Mouse (Mus musculus) forebrain, embryonic 11.5 days (tissue): ENCODE measurements around the gene Slc25a43. TPM values are rescaled to one million over a fixed set of nuclear protein-coding genes. Genes with fewer than 3 reads are reported as not detected.

Source experiments
- ATAC-seq: fragments of 200-750 bp; cut with Nextera tagmentation; replicated peaks from 2 replicates; pipeline ENCODE4 v1.8.0; 2017; ENCODE audit warnings: moderate TSS enrichment; ENCODE audit not compliant: low FRiP score
- DNase-seq: peaks from one replicate; pipeline ENCODE4 v3.0.0-alpha.2; 2017; ENCODE audit warnings: low spot score
- H3K27ac ChIP-seq: fragments of 300-500 bp; sonication (generic); 2 replicates; pipeline ENCODE4 v1.5.1; 2014; ENCODE audit warnings: low read depth, low read length
- H3K27me3 ChIP-seq: fragments of 300-500 bp; sonication (generic); 2 replicates; pipeline ENCODE4 v1.6.1; 2014; ENCODE audit warnings: mild to moderate bottlenecking, low read length, mixed read lengths; ENCODE audit not compliant: control insufficient read depth, insufficient read depth
- H3K36me3 ChIP-seq: fragments of 300-500 bp; sonication (generic); 2 replicates; pipeline ENCODE4 v1.6.1; 2014; ENCODE audit warnings: mild to moderate bottlenecking, low read length, moderate library complexity, mixed read lengths; ENCODE audit not compliant: control insufficient read depth, insufficient read depth
- H3K4me1 ChIP-seq: fragments of 300-500 bp; sonication (generic); replicated peaks from 2 replicates; pipeline ENCODE4 v1.6.1; 2014; ENCODE audit warnings: low read length, mixed read lengths; ENCODE audit not compliant: control insufficient read depth, insufficient read depth
- H3K4me2 ChIP-seq: fragments of 300-500 bp; sonication (generic); 2 replicates; pipeline ENCODE4 v1.6.1; 2014; ENCODE audit warnings: low read depth, mild to moderate bottlenecking, low read length, moderate library complexity, mixed read lengths; ENCODE audit not compliant: severe bottlenecking
- H3K4me3 ChIP-seq: fragments of 300-500 bp; sonication (generic); 2 replicates; pipeline ENCODE4 v1.5.1; 2014; ENCODE audit warnings: low read depth, low read length
- H3K9ac ChIP-seq: fragments of 300-500 bp; sonication (generic); 2 replicates; pipeline ENCODE4 v1.6.1; 2014; ENCODE audit warnings: low read length
- H3K9me3 ChIP-seq: fragments of 300-500 bp; sonication (generic); 2 replicates; pipeline ENCODE4 v1.6.1; 2016; ENCODE audit warnings: low read length, mixed read lengths; ENCODE audit not compliant: control insufficient read depth
- WGBS: fragments of 180-500 bp; shearing (Covaris S2); extraction: QIAGEN DNeasy Blood & Tissue Kit; methylation state at CpG from one replicate; pipeline ENCODE4 v1.1.7; 2014; 5-methylcytosine and 5-hydroxymethylcytosine counted together
- polyA plus RNA-seq: library from polyadenylated mRNA; unstranded; fragments of >200 nt; fragmentation: Nextera tagmentation; extraction: Ambion mirVana; gene quantifications from 2 replicates; pipeline ENCODE4 v1.2.1, GENCODE M21; 2014

The Slc25a43 gene
- polyA plus RNA-seq, 1 experiment from 2014 or later = 0.68 TPM

GRCm38 (mm10) chrX:36763298-36763933, 20.0 kb downstream of the Slc25a43 start:
- H3K4me2 ChIP-seq = peak overlapping the region; percentile 26; the same call in 1 of the 2 replicates
- 31% methylated on average over 11 of the region's 11 CpGs for WGBS
- H3K36me3 ChIP-seq = no peaks in the 10 kb centered on the region
- H3K4me3 ChIP-seq = no peak overlapping the region
- H3K9ac ChIP-seq = no peak overlapping the region
- ATAC-seq (peak; percentile 85), DNase-seq (peak; percentile 52)
- H3K27ac ChIP-seq = peak overlapping the region; percentile 88
- H3K4me1 ChIP-seq = peaks cover 4% of the 10 kb centered on the region; the same call in 1 of the 2 replicates
- H3K9me3 ChIP-seq = no peaks in the 10 kb centered on the region
- no peaks in the 10 kb centered on the region for H3K27me3 ChIP-seq

GRCm38 (mm10) chrX:36763934-36764317, 20.5 kb downstream of the Slc25a43 start:
- H3K36me3 ChIP-seq = no peaks in the 10 kb centered on the region
- H3K4me2 ChIP-seq = 0 out of 2 replicates have a peak overlapping the region, but pooled peaks have one; percentile 8
- 17% methylated on average over 2 of the region's 2 CpGs for WGBS
- H3K4me3 ChIP-seq = no peak overlapping the region
- no peaks in the 10 kb centered on the region for H3K27me3 ChIP-seq
- peak overlapping the region; percentile 88 for H3K27ac ChIP-seq
- H3K9me3 ChIP-seq = no peaks in the 10 kb centered on the region
- DNase-seq = no peak
- H3K4me1 ChIP-seq = peaks cover 4% of the 10 kb centered on the region; the same call in 1 of the 2 replicates
- peak; percentile 13; the same call in 1 of the 2 replicates for ATAC-seq
- H3K9ac ChIP-seq = peak overlapping the region; percentile 35

- H3K27ac ChIP-seq = no peak overlapping the region
- DNase-seq (no peak), ATAC-seq (no peak)
- no peaks in the 10 kb centered on the region for H3K27me3 ChIP-seq
- no peaks in the 10 kb centered on the region for H3K9me3 ChIP-seq
- no peak overlapping the region for H3K4me3 ChIP-seq
- no peak overlapping the region for H3K4me2 ChIP-seq
- WGBS = 59% methylated on average over 5 of the region's 5 CpGs
- H3K9ac ChIP-seq = no peak overlapping the region
- no peaks in the 10 kb centered on the region for H3K36me3 ChIP-seq
- H3K4me1 ChIP-seq = no peaks in the 10 kb centered on the region; the same call in 1 of the 2 replicates
These were observed 23.9 kb downstream of the Slc25a43 start for GRCm38 (mm10) chrX:36767386-36767785.

- no peak overlapping the region for H3K4me2 ChIP-seq
- no peak for ATAC-seq
- WGBS = 90% methylated on average over 6 of the region's 6 CpGs
These were observed 29.1 kb downstream of the Slc25a43 start for GRCm38 (mm10) chrX:36772591-36772990.

GRCm38 (mm10) chrX:36775520-36775919, 32.1 kb downstream of the Slc25a43 start:
- DNase-seq (no peak), ATAC-seq (no peak)
- WGBS = 87% methylated on average over 5 of the region's 5 CpGs
- Histone ChIP-seq H3K27me3 (no peaks in the 10 kb centered on the region), H3K9ac (no peak overlapping the region), H3K9me3 (no peaks in the 10 kb centered on the region), H3K4me1 (no peaks in the 10 kb centered on the region), H3K4me3 (no peak overlapping the region), H3K4me2 (no peak overlapping the region), H3K36me3 (no peaks in the 10 kb centered on the region), H3K27ac (no peak overlapping the region)

More at GRCm38 (mm10) chrX:36772591-36772990, 29.1 kb downstream of the Slc25a43 start:
- Histone ChIP-seq H3K4me1 (no peaks in the 10 kb centered on the region), H3K9me3 (no peaks in the 10 kb centered on the region), H3K36me3 (no peaks in the 10 kb centered on the region), H3K4me3 (no peak overlapping the region), H3K27me3 (no peaks in the 10 kb centered on the region), H3K9ac (no peak overlapping the region), H3K27ac (no peak overlapping the region)
- no peak for DNase-seq

GRCm38 (mm10) chrX:36777694-36778093, 34.2 kb downstream of the Slc25a43 start:
- H3K9me3 ChIP-seq = no peaks in the 10 kb centered on the region
- ATAC-seq (no peak), DNase-seq (no peak)
- H3K27me3 ChIP-seq = no peaks in the 10 kb centered on the region
- no peak overlapping the region for H3K4me3 ChIP-seq
- H3K36me3 ChIP-seq = no peaks in the 10 kb centered on the region
- WGBS = 77% methylated on average over 4 of the region's 4 CpGs
- H3K9ac ChIP-seq = no peak overlapping the region
- no peak overlapping the region for H3K27ac ChIP-seq
- no peaks in the 10 kb centered on the region for H3K4me1 ChIP-seq
- H3K4me2 ChIP-seq = no peak overlapping the region

GRCm38 (mm10) chrX:36789360-36789759, 45.9 kb downstream of the Slc25a43 start:
- Histone ChIP-seq H3K9ac (no peak overlapping the region), H3K4me2 (no peak overlapping the region), H3K27me3 (no peaks in the 10 kb centered on the region), H3K27ac (no peak overlapping the region), H3K9me3 (no peaks in the 10 kb centered on the region), H3K4me3 (no peak overlapping the region), H3K36me3 (no peaks in the 10 kb centered on the region), H3K4me1 (no peaks in the 10 kb centered on the region)
- WGBS = 60% methylated on average over 4 of the region's 4 CpGs
- ATAC-seq = no peak
- DNase-seq = no peak

GRCm38 (mm10) chrX:36794571-36794970, 51.1 kb downstream of the Slc25a43 start:
- ATAC-seq (no peak), DNase-seq (no peak)
- Histone ChIP-seq H3K9me3 (no peaks in the 10 kb centered on the region), H3K36me3 (no peaks in the 10 kb centered on the region), H3K27ac (no peak overlapping the region), H3K9ac (no peak overlapping the region), H3K4me3 (no peak overlapping the region), H3K4me2 (no peak overlapping the region), H3K4me1 (no peaks in the 10 kb centered on the region), H3K27me3 (no peaks in the 10 kb centered on the region)
- WGBS = 61% methylated on average over 5 of the region's 5 CpGs
